Mouse (Mus musculus) embryonic fibroblast, embryonic 13.5 days (primary cell): Measurements from ENCODE around the gene Aloxe3.

ENCODE experiments used
- CTCF ChIP-seq: IDR thresholded peaks from 2 replicates; pipeline ENCODE4 v1.5.1; 2011; ENCODE audit warnings: mild to moderate bottlenecking, control low read depth, low read length, moderate library complexity, borderline replicate concordance; ENCODE audit not compliant: insufficient read depth
- POLR2A ChIP-seq: IDR thresholded peaks from 2 replicates; pipeline ENCODE4 v1.6.1; 2011; ENCODE audit warnings: low read depth, mild to moderate bottlenecking, control low read depth, low read length, moderate library complexity

DNA sequence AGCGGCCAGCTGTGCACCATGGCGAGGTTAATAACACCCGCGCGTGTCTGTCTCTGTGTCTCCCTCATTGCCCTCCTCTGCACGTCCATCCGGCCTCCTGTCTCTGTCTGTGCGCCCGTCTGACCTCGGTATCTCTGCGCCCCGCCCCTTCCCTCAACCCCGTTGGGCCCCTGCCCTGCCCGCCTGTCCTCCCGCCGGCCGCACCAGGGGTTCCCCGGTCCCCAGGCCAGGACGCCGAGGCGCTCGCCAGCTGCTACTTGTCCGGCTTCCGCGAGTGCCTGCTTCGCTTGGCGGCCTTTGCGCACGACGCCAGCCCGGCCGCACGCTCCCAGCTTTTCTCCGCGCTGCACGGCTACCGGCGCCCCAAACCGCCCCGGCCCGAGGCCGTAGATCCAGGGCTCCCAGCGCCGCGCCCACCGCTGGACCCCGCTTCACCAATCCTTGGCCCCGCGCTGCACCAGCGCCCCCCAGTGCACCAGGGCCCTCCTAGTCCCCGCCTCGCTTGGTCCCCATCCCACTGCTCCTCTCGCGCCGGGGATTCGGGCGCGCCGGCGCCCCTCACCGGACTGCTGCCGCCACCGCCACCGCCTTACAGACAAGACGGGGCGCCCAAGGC lies 3.3 kb upstream of the Aloxe3 start, which contains the start of gene 9130213A22Rik:
- TF ChIP-seq POLR2A, result peak; percentile 53; the same call in 1 of the 2 replicates
- peak; percentile 77 for TF ChIP-seq CTCF
